Mouse (Mus musculus): ENCODE measurements around the gene Polr3f.

The Polr3f gene

DNA sequence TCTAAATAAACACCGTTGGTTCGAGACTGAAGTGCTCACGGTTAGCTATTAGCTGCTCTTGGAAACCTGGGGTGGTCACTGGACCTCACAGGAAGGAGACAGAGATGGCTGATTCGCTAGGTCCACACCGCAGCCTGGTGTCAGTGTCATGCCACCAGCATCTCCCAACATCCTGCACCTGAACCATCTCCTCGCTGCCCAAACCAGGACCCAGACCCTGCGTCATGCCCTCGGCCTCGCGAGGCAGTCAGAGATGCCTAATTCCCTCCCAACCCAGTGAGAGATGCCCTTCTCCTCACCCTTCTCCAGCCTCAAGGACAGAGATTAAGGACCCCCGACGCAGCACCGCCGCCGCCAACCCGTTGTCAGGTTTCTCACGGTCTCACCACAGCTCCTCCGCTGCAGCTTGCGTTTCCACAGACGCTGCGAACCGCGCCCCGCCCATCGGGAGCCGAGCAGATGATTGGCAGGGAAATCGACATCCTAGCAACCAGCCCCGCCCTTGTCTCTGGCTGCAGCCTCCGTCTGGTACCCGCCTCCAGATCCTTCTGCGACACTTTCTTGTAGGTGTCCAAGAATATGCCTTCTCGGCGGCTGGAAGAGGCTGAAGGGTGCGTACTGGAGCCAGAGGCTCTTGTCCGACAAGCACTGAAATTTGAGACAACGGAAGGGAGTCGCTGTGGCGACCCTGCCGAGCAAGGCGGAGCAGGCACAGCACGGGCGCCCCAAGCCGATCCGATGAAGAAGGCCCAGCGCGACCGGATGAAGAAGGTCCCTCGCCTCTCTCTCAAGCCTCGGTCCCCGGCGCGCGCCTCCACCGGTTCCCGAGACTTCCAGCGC is at the start of gene Polr3f, which contains the start of gene Dzank1:
TSS of gene Polr3f (plus strand) at position 738 of the 840 bp plus-strand sequence.
TSS of gene Dzank1 (minus strand) at position 434 of the 840 bp plus-strand sequence.
- peak; percentile 99 for DNase-seq (ENCODE audit: low read depth)

DNA sequence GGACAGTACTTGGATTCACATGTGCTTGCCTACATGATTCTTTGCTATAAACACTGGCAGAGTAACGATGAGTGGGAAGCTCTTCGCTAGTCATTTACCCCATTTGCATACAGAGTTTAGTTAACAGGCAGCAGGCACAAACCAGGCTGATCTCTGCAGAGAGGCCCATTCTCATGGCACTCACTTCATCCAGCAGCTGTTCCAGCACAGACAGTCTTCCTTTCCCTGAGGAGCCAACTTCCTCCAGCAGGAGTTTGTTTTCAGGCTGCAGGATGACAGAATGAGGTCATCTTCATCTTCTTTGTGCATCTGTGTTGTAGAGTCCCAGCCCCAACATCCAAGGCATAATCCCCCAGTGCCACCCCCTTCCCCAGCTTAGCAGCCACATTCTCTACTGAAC is 48.1 kb upstream of the Polr3f start:
- no peak for DNase-seq (ENCODE audit: low read depth)

DNA sequence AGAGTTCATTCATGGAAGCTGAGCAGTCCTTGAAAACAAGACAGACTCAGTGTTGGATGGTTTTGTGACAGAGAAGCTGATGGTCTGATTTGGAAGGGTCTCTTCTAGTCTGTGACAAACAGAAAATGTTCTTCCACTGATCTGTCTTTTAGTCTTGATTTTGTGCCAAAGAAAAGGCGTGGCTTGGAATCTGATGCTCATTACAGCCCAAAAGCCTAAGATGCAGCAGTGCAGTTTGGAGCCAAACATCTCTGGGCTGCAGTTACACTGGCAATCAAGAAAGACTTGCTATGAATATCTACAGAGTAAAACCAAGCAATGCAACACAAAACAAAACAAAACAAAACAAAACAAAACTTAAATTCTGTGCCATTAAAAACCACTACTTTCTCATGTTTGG is 43.4 kb upstream of the Polr3f start:
- no peak for DNase-seq (ENCODE audit: low read depth)

DNA sequence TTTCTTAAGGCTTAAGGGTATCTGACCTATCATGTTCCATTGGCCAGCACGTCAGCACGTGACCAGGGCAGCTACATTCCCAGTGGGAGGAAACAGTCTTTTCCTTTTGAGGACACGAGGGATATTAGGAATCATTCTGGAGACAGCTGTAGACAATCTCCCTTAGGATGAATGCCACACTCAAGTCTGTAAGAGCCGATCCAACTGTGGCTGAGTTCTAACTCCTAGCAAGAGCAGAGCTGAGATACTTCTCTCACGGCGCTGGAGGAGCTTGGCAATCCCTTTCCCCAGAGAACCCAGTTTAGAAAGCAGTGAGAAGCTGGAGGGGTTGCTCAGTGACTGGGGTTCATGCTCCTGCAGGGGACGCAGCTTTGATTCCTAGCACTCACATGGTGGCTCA is 42.1 kb upstream of the Polr3f start:
- no peak for DNase-seq (ENCODE audit: low read depth)

DNA sequence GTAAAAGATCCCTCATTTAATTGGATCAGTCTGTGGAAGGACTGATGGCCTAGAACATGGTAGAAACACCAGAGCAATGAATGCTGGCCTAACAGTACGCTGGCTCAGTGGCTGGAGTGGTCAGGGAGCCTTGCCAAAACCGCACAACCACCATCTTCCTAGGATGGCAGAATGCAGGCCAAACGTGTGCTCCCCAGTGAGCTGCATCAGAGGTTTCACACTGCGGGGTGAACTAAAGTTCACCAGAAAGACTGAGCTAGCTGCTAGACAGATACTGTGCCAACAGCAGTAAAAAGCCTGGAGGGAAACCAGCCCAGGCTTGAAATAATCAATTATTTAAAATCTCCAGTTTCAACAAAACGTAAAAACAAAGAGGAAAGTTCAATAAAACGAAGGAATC is 40.0 kb upstream of the Polr3f start:
- no peak for DNase-seq (ENCODE audit: low read depth)

DNA sequence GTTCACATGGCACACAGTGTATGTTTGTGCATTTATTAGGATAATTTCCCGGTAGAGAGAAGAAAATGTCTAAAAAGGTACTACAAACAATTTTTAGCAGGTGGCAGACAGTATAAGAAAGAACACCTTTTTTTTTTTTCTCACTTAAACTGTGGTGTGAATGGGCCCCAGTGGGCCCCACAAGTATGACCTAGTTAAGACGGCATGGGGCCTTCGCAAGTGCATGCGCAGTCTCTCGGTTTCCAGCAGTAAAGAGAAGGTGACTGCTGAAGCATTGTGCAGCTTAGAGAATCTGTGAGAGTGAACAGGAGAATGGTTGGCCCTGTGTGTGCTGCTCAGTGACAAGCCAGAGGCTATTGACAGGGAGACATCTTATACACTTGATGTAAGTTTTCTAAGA is 38.2 kb upstream of the Polr3f start:
- DNase-seq (ENCODE audit: low read depth) = no peak

DNA sequence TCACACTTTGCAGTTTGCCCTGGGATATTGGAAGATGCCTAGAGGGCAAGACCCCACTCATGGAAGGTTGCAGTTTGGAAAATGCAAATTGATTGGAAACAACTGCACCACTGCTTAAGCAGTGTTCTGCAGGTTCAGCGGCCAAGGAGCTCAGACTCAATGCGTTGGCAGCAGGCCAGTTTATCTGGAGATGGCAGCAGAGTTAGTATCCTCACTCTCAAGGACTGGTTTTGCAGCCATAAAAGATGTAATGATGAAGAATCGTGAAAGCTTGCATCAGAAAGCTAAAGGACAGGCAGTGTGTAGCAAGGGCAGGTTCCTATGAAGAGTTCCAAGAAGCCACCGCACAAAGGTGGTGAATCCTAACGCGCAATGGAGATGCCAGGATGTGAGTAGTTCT is 25.4 kb upstream of the Polr3f start:
- DNase-seq (ENCODE audit: low read depth) = no peak

DNA sequence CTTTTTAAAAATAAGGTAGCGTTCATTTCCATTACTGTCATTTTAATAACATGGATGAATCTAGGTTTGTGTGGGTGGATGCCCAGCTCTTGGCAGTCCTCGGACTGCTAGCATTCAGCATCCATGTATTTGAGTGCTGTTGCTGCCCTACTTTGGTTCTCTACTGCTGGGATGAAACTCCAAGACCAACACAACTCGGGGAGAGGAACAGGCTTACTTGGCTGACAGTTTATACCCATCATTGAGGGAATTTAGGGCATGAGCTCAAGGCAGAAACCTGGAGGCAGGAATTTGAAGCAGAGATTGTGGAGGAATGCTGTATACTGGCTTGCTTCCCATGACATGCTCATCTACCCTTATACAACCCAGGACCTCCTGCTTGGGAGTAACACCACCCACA is 12.9 kb upstream of the Polr3f start:
- DNase-seq (ENCODE audit: low read depth) = no peak

DNA sequence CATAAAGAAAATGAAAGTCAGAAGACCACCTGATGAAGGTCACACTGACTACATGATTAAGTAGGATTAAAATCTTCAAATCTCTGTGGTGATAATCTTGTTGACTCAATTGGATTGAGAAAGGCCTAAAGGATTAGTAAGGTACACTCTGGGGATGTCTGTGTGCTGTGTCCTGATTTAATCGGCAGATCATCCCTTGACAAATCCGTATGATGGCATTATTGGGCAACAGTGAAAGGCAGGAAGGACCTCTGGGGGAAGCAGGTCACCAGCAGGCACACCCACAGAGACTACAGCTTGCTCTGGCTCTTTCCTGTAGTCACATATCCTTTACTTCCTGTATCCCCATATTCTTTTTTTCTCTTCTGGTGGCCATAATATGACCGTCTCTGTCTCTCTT is 7.7 kb upstream of the Polr3f start:
- no peak for DNase-seq (ENCODE audit: low read depth)

DNA sequence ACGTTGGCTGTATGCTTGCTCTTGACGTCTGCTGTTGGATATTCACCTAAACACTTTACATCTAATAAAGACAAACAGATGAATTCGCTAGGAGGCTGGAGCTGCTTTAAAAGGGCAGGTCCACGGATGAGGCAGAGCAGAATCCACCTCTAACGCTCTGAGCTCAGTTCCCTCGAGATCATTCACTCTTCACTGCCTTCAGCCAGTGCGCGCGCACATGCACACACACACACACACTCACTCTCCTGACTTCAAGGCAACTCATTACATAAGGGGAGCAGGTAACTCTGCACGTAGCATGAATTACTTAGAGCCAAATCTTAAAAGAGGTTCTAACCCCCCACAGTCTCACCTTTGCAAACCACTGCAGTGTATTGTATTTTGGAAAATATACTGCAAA is 1.7 kb upstream of the Polr3f start:
- DNase-seq (ENCODE audit: low read depth) = peak; percentile 10

DNA sequence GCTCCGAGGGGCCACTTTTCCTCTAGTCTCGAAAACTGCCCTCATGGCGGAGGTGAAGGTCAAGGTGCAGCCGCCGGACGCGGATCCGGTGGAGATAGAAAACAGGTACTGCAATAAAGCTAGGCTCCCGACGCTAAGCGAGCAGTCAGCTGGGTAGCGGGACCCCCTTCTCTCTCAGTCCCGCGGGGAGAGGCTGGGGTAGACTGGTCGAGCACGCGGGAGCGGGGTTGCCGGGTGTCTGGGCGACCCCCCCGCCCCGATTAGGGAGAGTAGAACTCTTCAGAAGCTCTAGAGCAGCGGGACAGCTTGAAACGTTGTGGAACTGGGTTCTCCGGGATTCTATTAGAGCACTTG is 280 bp downstream of the Polr3f start:
- no peak for DNase-seq (ENCODE audit: low read depth)

DNA sequence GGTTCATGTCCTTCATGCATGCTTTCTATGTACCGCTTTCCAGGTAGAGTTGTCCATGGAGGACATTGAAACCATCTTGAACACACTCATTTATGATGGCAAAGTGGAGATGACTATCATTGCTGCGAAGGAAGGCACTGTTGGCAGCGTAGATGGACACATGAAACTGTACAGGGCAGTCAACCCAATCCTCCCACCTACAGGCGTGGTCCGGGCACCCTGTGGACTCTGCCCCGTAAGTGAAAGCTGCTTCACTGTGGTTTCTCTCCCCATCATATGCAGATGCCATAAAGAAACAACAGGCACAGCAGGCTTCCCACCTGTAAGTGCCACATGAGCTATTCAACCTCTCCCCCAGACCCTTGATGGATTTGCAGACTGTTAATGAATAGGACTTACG is 9.6 kb downstream of the Polr3f start:
- no peak for DNase-seq (ENCODE audit: low read depth)

DNA sequence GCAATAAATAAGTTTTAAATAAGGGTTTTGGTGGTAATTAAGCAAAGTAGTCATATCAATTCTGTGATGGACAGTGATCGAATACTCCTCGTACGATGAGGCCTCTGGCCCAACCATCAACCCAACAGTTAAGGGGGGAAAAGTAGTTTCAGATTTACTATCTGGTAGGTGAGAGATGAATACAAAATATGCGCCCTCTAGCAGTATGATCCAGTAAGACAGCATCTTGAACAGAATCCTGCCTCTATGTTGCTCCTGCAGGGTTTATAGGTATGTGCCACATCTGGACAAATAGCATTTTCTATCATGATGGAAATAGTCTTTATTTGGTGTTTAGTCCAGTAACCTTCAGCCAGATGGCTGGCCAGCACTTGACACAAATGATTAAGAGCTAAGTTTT is 13.7 kb downstream of the Polr3f start:
- DNase-seq (ENCODE audit: low read depth) = peak; percentile 28

DNA sequence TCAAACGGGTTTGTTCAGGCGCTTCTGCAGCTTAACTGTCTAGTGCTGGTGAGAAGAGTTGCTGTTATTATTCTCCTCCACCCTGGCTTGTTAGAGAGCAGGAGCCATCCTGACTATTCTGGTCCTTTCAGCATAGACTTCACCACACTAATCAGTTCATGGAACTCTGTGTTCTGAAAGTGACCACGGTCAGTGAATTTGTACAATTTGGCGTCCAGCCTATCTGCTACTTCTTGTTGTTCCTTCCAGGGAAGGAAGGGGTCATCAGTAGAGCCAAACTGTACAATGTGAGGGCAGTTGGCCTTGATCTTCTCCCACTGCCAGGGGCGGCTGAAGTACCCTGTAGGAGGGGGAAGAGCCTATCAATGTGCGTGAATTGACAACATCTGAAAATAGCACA is 16.2 kb downstream of the Polr3f start:
- DNase-seq (ENCODE audit: low read depth) = no peak

DNA sequence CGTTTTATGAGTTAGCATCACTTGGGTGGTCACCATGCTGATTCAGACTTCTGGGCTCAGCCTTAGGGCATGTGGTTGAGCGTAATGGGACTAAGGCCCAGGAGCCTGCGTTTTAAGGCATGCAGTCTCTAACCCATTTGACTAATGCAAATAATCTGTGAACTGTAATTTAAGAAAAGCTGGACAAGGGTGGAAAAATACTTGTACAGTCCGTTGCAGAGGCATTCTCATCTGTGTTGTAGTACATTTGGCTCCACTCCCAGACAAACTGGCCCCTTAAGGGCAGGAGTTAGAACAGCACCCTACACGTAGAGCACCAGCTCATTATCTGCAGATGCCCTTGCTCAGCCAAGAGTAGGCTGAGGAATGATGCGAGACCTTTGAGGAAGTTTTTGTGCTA is 17.1 kb downstream of the Polr3f start:
- no peak for DNase-seq (ENCODE audit: low read depth)

DNA sequence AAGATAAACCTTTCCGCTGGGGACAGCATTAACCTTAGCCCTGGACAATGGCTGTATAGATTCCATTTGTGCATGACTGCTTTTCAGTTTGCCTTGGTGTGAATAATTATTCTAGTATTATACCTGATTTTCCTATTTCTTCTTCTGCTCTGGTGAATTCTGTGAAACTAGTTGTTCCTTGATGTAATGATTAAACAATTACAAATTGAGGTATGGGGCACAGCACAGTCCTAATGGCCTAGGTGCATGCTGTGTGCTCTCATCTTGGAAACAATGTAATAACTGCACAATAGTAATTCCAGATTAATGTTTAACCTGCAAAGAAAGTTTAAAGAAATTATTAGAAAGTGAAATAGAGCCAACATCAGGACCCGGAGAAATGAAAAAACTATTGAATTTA is 17.5 kb downstream of the Polr3f start:
- DNase-seq (ENCODE audit: low read depth) = no peak

DNA sequence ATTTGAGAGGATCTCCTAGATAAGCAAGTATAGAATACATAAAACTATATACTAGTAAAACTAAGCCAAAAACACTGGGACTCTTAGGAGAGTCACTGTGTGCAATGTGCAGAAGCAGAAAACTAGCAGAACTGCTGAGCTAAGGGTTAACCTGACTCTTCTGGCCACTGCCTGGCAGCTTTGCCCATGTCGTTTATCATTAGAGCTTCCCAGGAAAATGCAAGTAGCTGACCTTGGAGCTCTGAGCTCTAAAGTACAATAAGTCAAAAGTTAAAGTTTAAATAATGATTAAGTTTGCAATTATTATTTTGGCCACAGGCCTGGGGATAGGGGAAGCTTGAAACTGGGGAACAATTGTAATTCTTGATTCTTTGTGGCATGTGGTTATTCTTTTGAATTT is 18.0 kb downstream of the Polr3f start:
- no peak for DNase-seq (ENCODE audit: low read depth)

DNA sequence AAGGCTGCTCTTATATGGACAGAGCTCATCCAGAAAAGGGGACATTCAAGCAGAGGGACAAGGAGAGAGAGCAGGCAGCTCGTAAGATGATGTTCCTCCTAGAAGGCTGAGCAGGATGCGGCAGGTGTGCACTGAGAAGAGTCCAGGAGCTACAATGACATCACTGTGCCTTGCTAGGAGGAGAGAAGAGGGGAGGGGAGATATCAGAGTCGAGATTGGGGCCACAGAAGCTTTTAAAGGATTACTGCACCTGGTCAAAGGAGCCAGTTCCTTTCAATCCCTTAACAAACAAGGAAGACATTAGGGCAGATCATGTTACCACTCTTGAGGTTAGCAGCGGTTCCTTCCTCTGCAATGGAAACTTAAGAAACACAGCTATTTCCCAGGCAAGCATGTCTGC is 20.0 kb downstream of the Polr3f start:
- DNase-seq (ENCODE audit: low read depth) = no peak

DNA sequence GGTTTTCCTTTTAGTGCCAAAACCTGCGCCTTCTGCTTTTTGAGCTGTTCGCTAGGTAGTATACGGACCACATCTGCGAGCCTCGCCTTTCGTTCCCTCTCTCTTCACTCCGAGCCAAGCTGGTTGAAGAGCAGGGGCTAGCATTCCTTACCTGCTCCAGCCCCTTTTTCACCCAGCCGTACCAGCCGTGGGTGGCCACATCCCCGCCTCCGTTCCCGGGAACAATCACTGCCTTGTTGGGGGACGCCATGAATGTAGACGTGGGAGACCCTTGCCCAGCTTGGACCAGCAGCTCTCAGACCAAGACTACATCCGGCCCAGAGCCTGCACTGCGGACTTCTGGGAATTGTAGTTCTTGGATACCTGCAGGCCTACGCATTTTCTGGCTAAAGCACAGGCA is 23.0 kb downstream of the Polr3f start, which contains the start of gene Rbbp9:
TSS of gene Rbbp9 (minus strand) at position 341 of the 400 bp plus-strand sequence.
- peak; percentile 69 for DNase-seq (ENCODE audit: low read depth)

DNA sequence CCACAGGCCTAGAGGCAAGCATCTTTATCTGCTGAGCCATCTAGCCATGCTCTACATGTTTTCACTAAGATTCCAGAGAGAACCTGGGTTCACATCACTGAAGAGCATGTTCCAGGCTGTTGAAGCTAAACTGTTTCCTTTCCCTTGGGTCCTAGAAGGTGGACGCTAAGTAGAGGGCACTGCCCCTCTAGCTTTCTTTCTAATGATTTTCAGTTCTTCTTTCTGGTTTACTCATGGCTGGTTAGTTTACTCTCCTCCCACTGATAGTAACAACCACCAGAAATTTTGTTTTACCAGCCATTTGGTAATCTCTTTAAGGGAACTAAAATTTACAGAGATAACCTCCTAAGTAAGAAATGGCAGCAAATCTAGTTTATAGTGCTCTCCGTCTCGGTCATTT is 26.4 kb downstream of the Polr3f start:
- DNase-seq (ENCODE audit: low read depth) = no peak

DNA sequence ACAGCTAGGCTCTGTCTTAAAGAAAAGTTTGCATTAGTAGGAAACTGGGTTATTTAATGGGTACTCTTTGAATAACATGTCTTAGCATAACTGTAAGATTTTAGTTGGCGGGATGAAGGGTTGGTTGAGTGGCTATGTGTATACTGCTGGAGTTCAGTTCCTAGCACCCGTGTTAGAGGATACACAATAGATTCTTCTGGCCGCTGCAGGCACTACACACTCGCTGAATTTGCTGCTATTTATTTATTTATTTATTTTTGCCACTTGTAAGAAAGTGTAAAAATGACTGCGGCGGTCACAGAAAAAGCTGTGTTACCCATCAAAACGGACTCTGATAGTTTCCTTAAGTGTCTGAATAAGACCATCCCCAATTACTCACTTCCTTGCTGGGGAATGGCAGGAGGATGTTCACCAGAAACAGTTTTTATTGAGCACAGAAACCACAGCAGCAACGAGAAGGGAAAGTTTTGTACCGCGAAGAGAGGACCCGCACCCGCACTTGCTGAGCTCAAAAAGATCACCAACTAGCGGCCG is 27.8 kb downstream of the Polr3f start:
- DNase-seq (ENCODE audit: low read depth) = no peak

DNA sequence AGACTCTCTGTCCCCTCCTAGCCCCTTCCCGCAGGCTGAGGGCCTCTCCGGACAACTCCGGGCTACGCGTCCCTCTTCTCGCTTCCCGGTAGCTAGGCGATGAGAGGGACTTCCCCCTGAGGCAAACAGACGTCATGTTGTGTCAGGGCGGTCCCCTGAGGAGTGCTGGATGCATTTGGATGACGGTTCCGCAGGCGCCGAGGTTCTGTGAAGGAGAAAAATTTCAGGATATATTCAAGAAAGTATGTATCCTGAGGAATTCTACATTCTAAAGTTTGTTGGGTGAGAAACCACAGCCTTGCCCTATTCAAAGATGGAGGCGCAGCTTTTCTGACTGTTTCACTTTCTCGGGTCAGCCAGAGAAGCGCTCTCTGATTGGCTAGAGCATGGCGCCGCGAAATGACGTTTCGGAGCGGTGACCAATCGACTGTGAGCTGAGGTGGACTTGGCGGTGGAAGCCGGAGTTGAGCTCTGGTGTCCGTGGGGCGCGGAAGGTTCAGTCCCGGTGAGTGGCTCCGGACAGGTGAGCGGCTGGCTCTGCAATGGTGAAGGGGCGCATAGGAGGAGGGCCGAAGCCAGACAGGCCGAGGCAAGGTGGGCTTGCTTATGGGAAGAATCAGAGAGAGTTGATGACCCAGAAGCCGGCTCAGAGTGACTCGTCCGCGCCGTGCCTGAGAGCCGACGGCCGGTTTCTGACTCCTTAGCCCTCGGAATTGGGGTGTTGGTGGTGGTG is 28.5 kb downstream of the Polr3f start, which contains the start of gene Sec23b:
TSS of gene Sec23b (plus strand) at position 410 of the 733 bp plus-strand sequence.
- peak; percentile 97 for DNase-seq (ENCODE audit: low read depth)

DNA sequence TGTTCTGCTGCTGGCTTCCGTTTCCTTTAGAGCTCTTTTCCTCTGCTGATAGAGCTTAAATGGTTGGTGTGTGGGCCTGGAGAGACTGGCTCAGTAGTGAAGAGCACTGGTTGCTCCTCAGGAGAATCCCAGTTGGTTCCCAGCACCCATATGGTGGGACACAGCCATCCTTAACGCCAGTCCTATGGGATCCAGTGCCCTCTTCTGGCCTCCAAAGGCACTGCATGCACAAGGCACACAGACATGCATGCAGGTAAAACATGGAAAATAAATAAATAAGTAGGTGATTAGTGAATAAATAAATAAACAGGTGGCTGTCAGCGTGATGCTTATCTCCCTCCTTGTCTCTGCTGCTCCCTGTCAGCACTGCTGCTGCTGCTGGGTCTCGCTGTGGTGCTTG is 61.2 kb downstream of the Polr3f start:
- no peak for DNase-seq (ENCODE audit: low read depth)

Data from naive thymus-derived CD4-positive, alpha-beta T cell, adult 2 months (primary cell).